Mouse (Mus musculus): Measurements from ENCODE around the gene Lrp3.

Lrp3 gene

DNA sequence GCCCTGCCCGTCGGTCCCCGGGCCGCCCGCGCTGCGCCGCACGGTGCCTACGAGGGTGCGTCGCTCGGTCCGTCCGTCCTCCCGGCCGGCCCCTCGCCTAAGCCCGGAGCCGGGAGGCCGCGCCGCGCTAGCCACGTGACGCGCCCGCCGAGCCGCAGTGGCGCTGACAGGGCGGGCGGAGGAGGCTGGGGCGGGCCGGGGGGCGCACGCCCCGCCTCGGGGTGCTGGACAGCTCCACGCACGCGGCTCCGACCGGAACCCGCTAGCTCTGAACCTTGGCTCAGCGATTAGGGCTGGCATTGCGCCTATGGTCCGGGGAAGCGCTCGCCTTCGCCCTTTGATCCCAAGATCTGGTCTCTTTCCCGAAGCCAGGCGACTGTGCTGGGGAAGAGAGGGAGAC is at the start of gene Lrp3:
TSS of gene Lrp3 (minus strand) at position 274 of the 400 bp plus-strand sequence.
- peak; percentile 83; the same call in 1 of the 2 replicates for TF ChIP-seq GATA4 (IDR thresholded peaks at IDR 0.05; ENCODE audit: insufficient replicate concordance, low read length)

- no peak for TF ChIP-seq GATA4 (IDR thresholded peaks at IDR 0.05; ENCODE audit: insufficient replicate concordance, low read length)
Measured at GRCm38 (mm10) chr7:35264746-35265145, 49.4 kb upstream of the Lrp3 start.

- no peak for TF ChIP-seq GATA4 (IDR thresholded peaks at IDR 0.05; ENCODE audit: insufficient replicate concordance, low read length)
Measured at GRCm38 (mm10) chr7:35263595-35264489, 48.5 kb upstream of the Lrp3 start.

DNA sequence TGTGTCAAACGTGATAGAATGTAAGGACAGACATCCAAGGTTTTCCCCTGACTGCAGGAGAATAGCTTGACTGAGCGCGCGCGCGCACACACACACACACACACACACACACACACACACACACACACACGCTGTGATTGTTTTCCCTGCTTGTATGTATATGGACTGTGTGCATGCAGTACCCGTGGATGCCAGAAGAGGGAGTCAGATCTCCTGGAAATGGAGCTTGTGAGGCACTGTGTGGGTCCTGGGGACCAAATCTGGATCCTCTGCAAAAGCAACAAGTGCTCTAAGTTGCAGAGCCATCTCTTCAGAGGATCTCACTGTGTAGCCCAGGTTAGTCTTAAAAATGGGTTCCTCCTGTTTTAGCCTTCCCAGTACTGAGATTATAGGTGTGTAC is 44.1 kb upstream of the Lrp3 start:
- no peak for TF ChIP-seq GATA4 (IDR thresholded peaks at IDR 0.05; ENCODE audit: insufficient replicate concordance, low read length)

- no peak for TF ChIP-seq GATA4 (IDR thresholded peaks at IDR 0.05; ENCODE audit: insufficient replicate concordance, low read length)
Measured at GRCm38 (mm10) chr7:35258294-35258693, 43.0 kb upstream of the Lrp3 start.

DNA sequence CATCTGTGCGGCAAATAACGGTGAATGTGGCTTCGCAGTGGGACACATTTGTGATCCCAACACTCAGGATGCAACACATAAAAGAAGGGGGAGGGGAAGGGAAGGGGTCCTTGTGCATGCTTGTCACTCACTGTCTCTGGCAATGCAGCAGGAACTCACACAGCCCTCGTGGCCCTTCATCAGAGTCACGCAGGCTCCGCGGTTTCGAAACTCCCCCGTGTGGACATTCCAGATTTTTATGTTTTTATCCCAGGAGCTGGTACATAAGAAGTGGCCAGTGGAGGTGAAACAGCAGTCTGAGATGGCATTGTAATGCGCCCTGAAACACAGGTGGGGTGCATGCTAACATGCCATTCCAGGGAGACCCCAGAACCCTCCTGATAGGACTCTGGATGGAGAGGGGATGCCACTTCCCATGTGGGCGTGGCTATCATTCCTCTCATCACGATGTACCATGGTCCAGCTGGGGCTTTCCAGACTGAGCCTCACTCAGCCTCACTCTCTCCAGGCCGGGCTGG is 36.8 kb upstream of the Lrp3 start:
- no peak for TF ChIP-seq GATA4 (IDR thresholded peaks at IDR 0.05; ENCODE audit: insufficient replicate concordance, low read length)

- TF ChIP-seq GATA4 (IDR thresholded peaks at IDR 0.05; ENCODE audit: insufficient replicate concordance, low read length), result no peak
Measured at GRCm38 (mm10) chr7:35235308-35235707, 20.0 kb upstream of the Lrp3 start.

DNA sequence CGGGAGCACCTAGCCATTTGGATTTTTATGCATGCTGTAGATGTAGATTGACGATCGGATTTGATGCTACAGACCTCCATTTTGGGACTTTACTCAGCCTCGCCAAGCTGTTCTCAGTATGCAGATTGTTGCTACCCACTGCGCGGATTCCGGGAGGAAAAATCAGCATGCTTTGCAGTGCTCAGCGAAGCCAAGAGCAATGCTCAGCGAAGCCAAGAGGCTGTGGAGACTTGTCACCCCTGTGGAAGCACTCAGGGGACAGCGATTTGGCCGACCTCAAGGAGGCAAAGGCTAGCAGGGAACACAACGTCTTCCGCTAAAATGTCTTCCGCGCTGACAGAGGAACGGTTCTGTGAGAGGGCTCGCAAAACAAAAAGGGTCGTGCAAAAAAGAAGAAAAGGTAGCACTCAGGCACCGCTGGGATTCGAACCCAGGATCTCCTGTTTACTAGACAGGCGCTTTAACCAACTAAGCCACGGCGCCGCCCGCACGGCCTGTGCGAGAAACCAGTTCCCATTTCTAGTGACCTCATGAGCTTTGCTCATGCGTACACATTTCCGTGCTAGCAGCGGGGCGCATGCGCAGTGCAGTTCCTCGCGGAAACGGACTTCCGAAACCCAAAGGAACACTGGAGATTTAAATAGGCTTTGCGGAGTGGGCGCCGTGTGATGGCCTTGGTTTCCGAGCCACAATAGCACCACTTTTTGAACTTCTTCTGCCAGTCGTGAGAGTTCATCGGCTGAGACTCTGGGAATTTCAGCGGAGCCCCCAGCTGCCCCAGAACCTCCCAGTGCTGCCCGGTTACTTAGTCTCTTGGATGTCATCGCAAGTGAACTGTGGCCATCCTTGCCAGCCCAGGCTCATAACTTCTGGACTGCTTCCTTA is 19.3 kb upstream of the Lrp3 start:
- no peak; the same call in 1 of the 2 replicates for TF ChIP-seq GATA4 (IDR thresholded peaks at IDR 0.05; ENCODE audit: insufficient replicate concordance, low read length)

DNA sequence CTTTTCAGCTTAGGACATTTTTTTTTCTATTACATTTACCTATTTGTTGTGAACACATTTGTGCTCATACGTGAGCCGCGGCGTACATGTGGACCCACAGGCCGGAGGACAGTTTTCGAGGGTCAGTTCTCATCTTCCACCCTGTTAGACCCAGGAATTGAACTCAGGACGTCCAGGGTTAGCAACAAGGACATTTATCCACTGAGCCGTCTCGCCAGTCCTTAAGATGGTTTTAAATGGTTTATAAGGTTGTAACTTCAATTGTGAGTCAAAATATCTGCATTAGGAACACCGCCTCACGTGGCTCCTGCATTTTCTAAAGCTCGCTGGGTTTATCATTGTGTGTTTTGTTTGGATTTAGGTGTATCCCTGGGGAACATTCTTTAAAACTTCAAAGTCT is 18.6 kb upstream of the Lrp3 start:
- no peak for TF ChIP-seq GATA4 (IDR thresholded peaks at IDR 0.05; ENCODE audit: insufficient replicate concordance, low read length)

- TF ChIP-seq GATA4 (IDR thresholded peaks at IDR 0.05; ENCODE audit: insufficient replicate concordance, low read length), result no peak
Measured at GRCm38 (mm10) chr7:35232796-35233455, 17.6 kb upstream of the Lrp3 start.

GRCm38 (mm10) chr7:35230333-35230732 is 15.0 kb upstream of the Lrp3 start:
- no peak for TF ChIP-seq GATA4 (IDR thresholded peaks at IDR 0.05; ENCODE audit: insufficient replicate concordance, low read length)

DNA sequence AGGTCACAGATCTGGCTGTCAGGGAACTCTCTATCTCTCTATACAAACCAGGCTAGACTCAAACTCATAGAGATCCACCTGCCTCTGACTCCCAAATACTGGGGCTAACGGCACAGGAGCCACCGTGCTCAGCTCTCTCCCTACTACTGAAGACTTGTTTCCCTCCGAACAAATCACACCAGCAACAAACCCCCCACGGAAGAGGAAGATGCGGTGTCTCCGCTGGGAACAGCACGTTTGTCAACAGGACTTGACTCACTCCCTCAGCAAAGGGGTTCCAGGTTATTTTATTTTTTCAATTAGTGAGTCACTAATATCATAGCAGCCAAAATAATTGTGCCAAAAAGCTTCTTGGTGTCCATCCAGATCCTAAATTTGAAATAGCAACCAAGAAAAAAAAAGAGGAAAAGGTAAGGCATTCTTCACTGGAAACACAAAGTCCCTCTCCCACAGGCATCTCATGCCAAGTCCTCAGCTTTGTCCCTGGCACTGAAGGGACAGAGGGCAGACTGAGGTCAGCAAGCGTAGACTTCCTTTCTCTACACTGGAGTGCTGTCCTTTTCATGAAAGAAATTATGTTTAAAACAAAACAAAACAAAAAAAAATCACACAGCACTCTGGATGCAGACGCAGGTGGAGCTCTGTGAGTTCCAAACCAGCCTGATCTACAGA is 5.5 kb upstream of the Lrp3 start:
- no peak for TF ChIP-seq GATA4 (IDR thresholded peaks at IDR 0.05; ENCODE audit: insufficient replicate concordance, low read length)

GRCm38 (mm10) chr7:35215731-35216130 is 433 bp upstream of the Lrp3 start:
- TF ChIP-seq GATA4 (IDR thresholded peaks at IDR 0.05; ENCODE audit: insufficient replicate concordance, low read length), result no peak

DNA sequence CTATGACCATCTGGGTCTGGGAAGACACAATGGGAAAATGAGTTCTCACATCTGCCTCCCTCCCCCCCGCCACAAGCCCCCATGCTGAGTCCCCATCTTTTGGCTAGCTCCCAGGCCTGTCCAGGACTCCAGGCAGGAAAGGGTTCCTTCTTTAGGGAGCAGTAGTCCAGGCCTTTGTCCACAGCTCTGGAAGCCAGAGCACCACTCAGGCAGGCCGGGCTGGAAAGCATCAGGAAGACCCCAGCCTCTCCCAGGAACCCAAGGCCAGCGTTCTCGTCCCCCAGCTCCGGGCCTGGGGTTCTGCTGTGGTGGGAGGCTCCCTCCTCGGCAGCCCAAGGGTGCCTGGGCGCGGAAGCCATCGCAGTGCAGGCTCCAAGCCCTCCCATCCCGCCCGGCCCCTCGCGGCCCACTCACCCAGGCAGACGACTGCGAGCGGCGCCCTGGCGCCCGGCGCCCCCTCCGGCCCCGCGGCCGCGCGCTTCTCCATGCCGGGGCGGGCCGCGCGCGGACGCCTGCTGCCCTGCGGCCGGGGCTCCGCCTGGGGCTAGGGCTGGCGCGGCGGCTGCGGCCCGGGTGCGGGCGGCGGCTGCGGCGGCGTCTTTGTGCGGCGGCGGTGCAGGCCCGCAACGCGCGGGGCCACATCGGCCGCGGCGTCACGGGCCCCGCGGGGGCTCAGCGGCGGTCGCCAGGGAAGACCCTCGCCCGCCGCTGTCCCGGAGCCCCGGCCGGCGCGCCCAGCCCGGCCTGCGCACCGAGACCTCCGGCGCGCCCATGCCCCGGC is 666 bp downstream of the Lrp3 start:
- no peak for TF ChIP-seq GATA4 (IDR thresholded peaks at IDR 0.05; ENCODE audit: insufficient replicate concordance, low read length)

Measured in liver, adult (tissue).